ENCODE assay signal across 8 mouse cellular contexts in the genomic region with DNA sequence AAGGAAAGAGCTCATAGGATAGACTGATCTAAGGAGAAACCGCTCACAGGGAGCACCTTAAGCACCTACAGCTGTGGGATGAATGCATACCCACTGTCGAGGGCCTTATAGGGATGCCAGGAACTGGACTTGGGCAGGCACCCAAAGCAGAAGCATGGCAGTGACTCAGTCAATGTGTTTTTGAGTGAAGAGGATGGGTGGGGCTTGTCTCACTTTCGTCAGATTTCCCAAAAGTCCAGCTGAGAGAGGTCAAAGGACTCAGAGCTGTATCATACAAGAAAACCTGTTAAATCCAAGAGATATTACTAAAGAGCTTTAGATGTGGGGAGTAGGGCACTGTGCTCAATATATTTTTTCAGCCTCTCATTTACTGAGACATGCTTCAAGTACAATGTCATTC.
DNase-seq lines count a peak whose midpoint lies in the region; ATAC-seq lines count a peak whose summit lies in the region.

No protein-coding gene starts in this region.

- H3K36me3 ChIP-seq in hindbrain, embryonic 14.5 days (replicated peaks; ENCODE audit: control insufficient read depth, insufficient read depth): no peaks in the 10 kb centered on the region
- no peaks in the 10 kb centered on the region for H3K36me3 ChIP-seq in hindbrain, embryonic 10.5 days
- H3K36me3 ChIP-seq in lung, embryonic 15.5 days: no peaks in the 10 kb centered on the region

- DNase-seq in hindbrain, embryonic 14.5 days (ENCODE audit: low spot score): no peak
- DNase-seq in hindbrain, embryonic 10.5 days (ENCODE audit: low spot score): no peak
- peak; percentile 16 for DNase-seq in brain, adult 2 months (ENCODE audit: low read depth, low spot score)
- peak; percentile 61 to 68 for DNase-seq in heart, postnatal 36 days
- DNase-seq in right cerebral cortex, postnatal 14 days: no peak
- no peak for DNase-seq in T-cell, adult 2 months (ENCODE audit: low spot score)
- no peak for DNase-seq in right cerebral cortex, postnatal 36 days (ENCODE audit: low spot score in 2 of 2)

- no peak overlapping the region for H3K4me3 ChIP-seq in hindbrain, embryonic 14.5 days (replicated peaks; ENCODE audit: low read length)
- H3K4me3 ChIP-seq in hindbrain, embryonic 10.5 days: no peak overlapping the region
- no peak overlapping the region for H3K4me3 ChIP-seq in lung, embryonic 15.5 days

- intact Hi-C loops in heart, postnatal 36 days (cut with DNase I): loop anchor here (2.0 to 5.0 kb wide), 2 partner anchors 30 to 86 kb away; a partner anchor contains a TSS

- no peaks in the 10 kb centered on the region for H3K9me3 ChIP-seq in hindbrain, embryonic 14.5 days (ENCODE audit: control insufficient read depth, low read length)
- H3K9me3 ChIP-seq in hindbrain, embryonic 10.5 days: no peaks in the 10 kb centered on the region
- no peaks in the 10 kb centered on the region for H3K9me3 ChIP-seq in lung, embryonic 15.5 days

- H3K27me3 ChIP-seq in hindbrain, embryonic 14.5 days (ENCODE audit: control insufficient read depth, insufficient read depth, low read length): no peaks in the 10 kb centered on the region
- H3K27me3 ChIP-seq in hindbrain, embryonic 10.5 days (ENCODE audit: insufficient read depth, poor library complexity, severe bottlenecking): no peaks in the 10 kb centered on the region
- H3K27me3 ChIP-seq in lung, embryonic 15.5 days: no peaks in the 10 kb centered on the region

- ATAC-seq in hindbrain, embryonic 14.5 days (ENCODE audit: low FRiP score): no peak
- ATAC-seq in lung, embryonic 15.5 days (ENCODE audit: borderline replicate concordance, extremely low read depth, low FRiP score, low TSS enrichment): no peak

- 0 out of 2 replicates have a peak overlapping the region, but pooled peaks have one; percentile 52 for H3K4me2 ChIP-seq in hindbrain, embryonic 14.5 days (replicated peaks)
- H3K4me2 ChIP-seq in lung, embryonic 15.5 days: peak overlapping the region; percentile 61

- H3K4me1 ChIP-seq in hindbrain, embryonic 14.5 days (replicated peaks; ENCODE audit: control insufficient read depth, insufficient read depth, low read length): peaks cover 16% of the 10 kb centered on the region
- H3K4me1 ChIP-seq in hindbrain, embryonic 10.5 days (replicated peaks): peaks cover 26% of the 10 kb centered on the region
- peaks cover 34% of the 10 kb centered on the region for H3K4me1 ChIP-seq in lung, embryonic 15.5 days

- H3K27ac ChIP-seq in hindbrain, embryonic 14.5 days: no peak overlapping the region
- no peak overlapping the region for H3K27ac ChIP-seq in hindbrain, embryonic 10.5 days
- H3K27ac ChIP-seq in lung, embryonic 15.5 days: peak overlapping the region; percentile 85; the same call in 1 of the 2 replicates

- WGBS in hindbrain, embryonic 14.5 days: 69% methylated on average over 3 of the region's 3 CpGs
- 76% methylated on average over 3 of the region's 3 CpGs for WGBS in hindbrain, embryonic 10.5 days
- WGBS in lung, embryonic 15.5 days: 48% methylated on average over 3 of the region's 3 CpGs

- H3K9ac ChIP-seq in hindbrain, embryonic 14.5 days: no peak overlapping the region
- no peak overlapping the region for H3K9ac ChIP-seq in lung, embryonic 15.5 days

Comparison
In these comparisons a context has a peak if more than half of its experiments do, and no peak if none do; other contexts are left out.
1. DNase-seq: peak in brain, adult 2 months (single experiment) and heart, postnatal 36 days (2 of 2); none in hindbrain, embryonic 14.5 days (single experiment), hindbrain, embryonic 10.5 days (single experiment), right cerebral cortex, postnatal 14 days (single experiment), T-cell, adult 2 months (single experiment) and right cerebral cortex, postnatal 36 days (0 of 2).